Mouse (Mus musculus): Measurements from ENCODE around the gene Itgb5. TPM values are rescaled to one million over a fixed set of nuclear protein-coding genes. Genes with fewer than 3 reads are reported as not detected.

The Itgb5 gene
- polyA plus RNA-seq, 1 experiment = 211 TPM

GRCm38 (mm10) chr16:33870988-33871758, 41.7 kb downstream of the Itgb5 start:
- Histone ChIP-seq H3K4me3 (ENCODE audit: insufficient read depth, low read length) (no peak overlapping the region), H3K27ac (ENCODE audit: insufficient read depth, low read depth, low read length) (no peak overlapping the region), H3K4me1 (ENCODE audit: control insufficient read depth, insufficient read depth, low read length) (peaks cover 4% of the 10 kb centered on the region)
- TF ChIP-seq CTCF (IDR thresholded peaks at IDR 0.05; ENCODE audit: low read depth, low read length) (no peak), POLR2A (IDR thresholded peaks at IDR 0.05; ENCODE audit: borderline replicate concordance, low read depth, low read length) (no peak)

- no peak for TF ChIP-seq CTCF (IDR thresholded peaks at IDR 0.05; ENCODE audit: low read depth, low read length)
- no peak for TF ChIP-seq POLR2A (IDR thresholded peaks at IDR 0.05; ENCODE audit: borderline replicate concordance, low read depth, low read length)
- H3K27ac ChIP-seq (ENCODE audit: insufficient read depth, low read depth, low read length) = no peak overlapping the region
- H3K4me1 ChIP-seq (ENCODE audit: control insufficient read depth, insufficient read depth, low read length) = peaks cover 4% of the 10 kb centered on the region
- H3K4me3 ChIP-seq (ENCODE audit: insufficient read depth, low read length) = no peak overlapping the region
Measured at GRCm38 (mm10) chr16:33871865-33872443, 42.5 kb downstream of the Itgb5 start.

GRCm38 (mm10) chr16:33873282-33873681, 43.8 kb downstream of the Itgb5 start:
- TF ChIP-seq POLR2A (IDR thresholded peaks at IDR 0.05; ENCODE audit: borderline replicate concordance, low read depth, low read length) (no peak), CTCF (IDR thresholded peaks at IDR 0.05; ENCODE audit: low read depth, low read length) (no peak)
- Histone ChIP-seq H3K4me3 (ENCODE audit: insufficient read depth, low read length) (no peak overlapping the region), H3K4me1 (ENCODE audit: control insufficient read depth, insufficient read depth, low read length) (peaks cover 15% of the 10 kb centered on the region), H3K27ac (ENCODE audit: insufficient read depth, low read depth, low read length) (no peak overlapping the region)

GRCm38 (mm10) chr16:33878041-33878783, 48.7 kb downstream of the Itgb5 start:
- peak overlapping the region; percentile 24 for H3K27ac ChIP-seq (ENCODE audit: insufficient read depth, low read depth, low read length)
- TF ChIP-seq POLR2A (IDR thresholded peaks at IDR 0.05; ENCODE audit: borderline replicate concordance, low read depth, low read length) (no peak), CTCF (IDR thresholded peaks at IDR 0.05; ENCODE audit: low read depth, low read length) (no peak)
- H3K4me3 ChIP-seq (ENCODE audit: insufficient read depth, low read length) = no peak overlapping the region
- peaks cover 34% of the 10 kb centered on the region for H3K4me1 ChIP-seq (ENCODE audit: control insufficient read depth, insufficient read depth, low read length)

- H3K4me1 ChIP-seq (ENCODE audit: control insufficient read depth, insufficient read depth, low read length) = peaks cover 42% of the 10 kb centered on the region
- no peak overlapping the region for H3K4me3 ChIP-seq (ENCODE audit: insufficient read depth, low read length)
- TF ChIP-seq POLR2A (IDR thresholded peaks at IDR 0.05; ENCODE audit: borderline replicate concordance, low read depth, low read length) (no peak), CTCF (IDR thresholded peaks at IDR 0.05; ENCODE audit: low read depth, low read length) (no peak)
- peak overlapping the region; percentile 22; the same call in 1 of the 2 replicates for H3K27ac ChIP-seq (ENCODE audit: insufficient read depth, low read depth, low read length)
Measured at GRCm38 (mm10) chr16:33879031-33879430, 49.6 kb downstream of the Itgb5 start.

GRCm38 (mm10) chr16:33879556-33879955, 50.1 kb downstream of the Itgb5 start:
- Histone ChIP-seq H3K4me3 (ENCODE audit: insufficient read depth, low read length) (no peak overlapping the region), H3K4me1 (ENCODE audit: control insufficient read depth, insufficient read depth, low read length) (peaks cover 47% of the 10 kb centered on the region), H3K27ac (ENCODE audit: insufficient read depth, low read depth, low read length) (peak overlapping the region; percentile 1; the same call in 1 of the 2 replicates)
- TF ChIP-seq CTCF (IDR thresholded peaks at IDR 0.05; ENCODE audit: low read depth, low read length) = no peak
- TF ChIP-seq POLR2A (IDR thresholded peaks at IDR 0.05; ENCODE audit: borderline replicate concordance, low read depth, low read length) = no peak

- peaks cover 58% of the 10 kb centered on the region for H3K4me1 ChIP-seq (ENCODE audit: control insufficient read depth, insufficient read depth, low read length)
- H3K27ac ChIP-seq (ENCODE audit: insufficient read depth, low read depth, low read length) = no peak overlapping the region
- H3K4me3 ChIP-seq (ENCODE audit: insufficient read depth, low read length) = no peak overlapping the region
- TF ChIP-seq CTCF (IDR thresholded peaks at IDR 0.05; ENCODE audit: low read depth, low read length) (no peak), POLR2A (IDR thresholded peaks at IDR 0.05; ENCODE audit: borderline replicate concordance, low read depth, low read length) (no peak)
Measured at GRCm38 (mm10) chr16:33880765-33881164, 51.3 kb downstream of the Itgb5 start.

- TF ChIP-seq POLR2A (IDR thresholded peaks at IDR 0.05; ENCODE audit: borderline replicate concordance, low read depth, low read length) = no peak
- no peak for TF ChIP-seq CTCF (IDR thresholded peaks at IDR 0.05; ENCODE audit: low read depth, low read length)
- H3K4me1 ChIP-seq (ENCODE audit: control insufficient read depth, insufficient read depth, low read length) = peaks cover 65% of the 10 kb centered on the region
- H3K27ac ChIP-seq (ENCODE audit: insufficient read depth, low read depth, low read length) = no peak overlapping the region
- H3K4me3 ChIP-seq (ENCODE audit: insufficient read depth, low read length) = no peak overlapping the region
Measured at GRCm38 (mm10) chr16:33882540-33882939, 53.1 kb downstream of the Itgb5 start.

- Histone ChIP-seq H3K4me3 (ENCODE audit: insufficient read depth, low read length) (no peak overlapping the region), H3K27ac (ENCODE audit: insufficient read depth, low read depth, low read length) (no peak overlapping the region), H3K4me1 (ENCODE audit: control insufficient read depth, insufficient read depth, low read length) (peaks cover 58% of the 10 kb centered on the region)
- TF ChIP-seq POLR2A (IDR thresholded peaks at IDR 0.05; ENCODE audit: borderline replicate concordance, low read depth, low read length) (no peak), CTCF (IDR thresholded peaks at IDR 0.05; ENCODE audit: low read depth, low read length) (no peak)
Measured at GRCm38 (mm10) chr16:33883046-33883975, 53.8 kb downstream of the Itgb5 start.

Data from bone marrow macrophage, adult 2 months (primary cell).